Mouse (Mus musculus) myocyte (in vitro differentiated cells): ENCODE results near the gene Srgn.

ENCODE experiments used
- MAX ChIP-seq: IDR thresholded peaks from one replicate; pipeline ENCODE4 v1.6.1; 2011; ENCODE audit warnings: low read depth, mild to moderate bottlenecking, control low read depth
- POLR2A ChIP-seq: IDR thresholded peaks from one replicate; pipeline ENCODE4 v1.6.1; 2011; ENCODE audit warnings: low read depth, mild to moderate bottlenecking, control low read depth, moderate library complexity; ENCODE audit not compliant: insufficient read length
- POLR2AphosphoS2 ChIP-seq: IDR thresholded peaks from one replicate; pipeline ENCODE4 v1.6.1; 2011; ENCODE audit warnings: low read depth, control low read depth; ENCODE audit not compliant: insufficient read length
- SRF ChIP-seq: IDR thresholded peaks from one replicate; pipeline ENCODE4 v1.6.1; 2011; ENCODE audit warnings: low read depth; ENCODE audit not compliant: control insufficient read depth, insufficient read length
- USF1 ChIP-seq: IDR thresholded peaks from one replicate; pipeline ENCODE4 v1.6.1; 2011; ENCODE audit warnings: low read depth, mild to moderate bottlenecking, control low read depth, moderate library complexity

GRCm38 (mm10) chr10:62500088-62500915, 26.9 kb downstream of the Srgn start:
- TF ChIP-seq POLR2A (no peak), MAX (no peak), USF1 (no peak), POLR2AphosphoS2 (no peak), SRF (no peak)
